In genomic region chr4:149979819-149980308, GRCm38 (mm10) we compare ENCODE assay signal across 8 mouse cellular contexts. TPM values are rescaled to one million over a fixed set of nuclear protein-coding genes. Genes with fewer than 3 reads are reported as not detected.
DNase-seq lines count a peak whose midpoint lies in the region; ATAC-seq and TF ChIP-seq lines count a peak whose summit lies in the region.

No protein-coding gene starts in this region.

- 3% methylated on average over 12 of the region's 12 CpGs for WGBS in embryonic facial prominence, embryonic 13.5 days
- WGBS in limb, embryonic 14.5 days = 6% methylated on average over 12 of the region's 12 CpGs
- 3% methylated on average over 12 of the region's 12 CpGs for WGBS in midbrain, postnatal 0 days

- H3K27me3 ChIP-seq in embryonic facial prominence, embryonic 13.5 days = no peaks in the 10 kb centered on the region
- no peaks in the 10 kb centered on the region for H3K27me3 ChIP-seq in limb, embryonic 14.5 days (ENCODE audit: control insufficient read depth, insufficient read depth, low read length)
- H3K27me3 ChIP-seq in midbrain, postnatal 0 days (ENCODE audit: insufficient read depth, low read length) = no peaks in the 10 kb centered on the region

- ATAC-seq in embryonic facial prominence, embryonic 13.5 days (ENCODE audit: insufficient number of reproducible peaks, insufficient read depth, low FRiP score, low TSS enrichment, low read depth) = 0 out of 2 replicates have a peak, but pooled peaks have one; percentile 15
- ATAC-seq in limb, embryonic 14.5 days (ENCODE audit: low FRiP score, low read depth) = peak; percentile 62
- no peak for ATAC-seq in midbrain, postnatal 0 days (ENCODE audit: low FRiP score)

- H3K27ac ChIP-seq in embryonic facial prominence, embryonic 13.5 days = peak overlapping the region; percentile 69; the same call in 1 of the 2 replicates
- no peak overlapping the region for H3K27ac ChIP-seq in limb, embryonic 14.5 days (replicated peaks; ENCODE audit: low read depth, low read length)
- no peak overlapping the region for H3K27ac ChIP-seq in midbrain, postnatal 0 days (ENCODE audit: low read depth, low read length)

- TF ChIP-seq CTCF in midbrain, postnatal 0 days (IDR thresholded peaks at IDR 0.05) = peak; percentile 93

- peaks cover 22% of the 10 kb centered on the region for H3K36me3 ChIP-seq in embryonic facial prominence, embryonic 13.5 days
- peaks cover 26% of the 10 kb centered on the region for H3K36me3 ChIP-seq in limb, embryonic 14.5 days (ENCODE audit: control insufficient read depth, insufficient read depth, low read length)
- peaks cover 9% of the 10 kb centered on the region for H3K36me3 ChIP-seq in midbrain, postnatal 0 days (ENCODE audit: insufficient read depth, low read length)

- peaks cover 39% of the 10 kb centered on the region for H3K4me1 ChIP-seq in embryonic facial prominence, embryonic 13.5 days
- H3K4me1 ChIP-seq in limb, embryonic 14.5 days (ENCODE audit: control insufficient read depth, insufficient read depth, low read length) = peaks cover 13% of the 10 kb centered on the region
- 0 out of 2 replicates have a peak, but pooled peaks cover 6% of the 10 kb centered on the region for H3K4me1 ChIP-seq in midbrain, postnatal 0 days (ENCODE audit: insufficient read depth, low read length)

- DNase-seq in A20 (ENCODE audit: low read depth, low spot score) = peak; percentile 75
- peak; percentile 67 to 70 for DNase-seq in adrenal gland, postnatal 4 days (ENCODE audit: low spot score in 2 of 2)
- peak; percentile 61 to 80 for DNase-seq in heart, adult 9 months (ENCODE audit: low spot score in 2 of 2)
- peak; percentile 91 for DNase-seq in kidney, adult 9 months
- DNase-seq in limb, embryonic 14.5 days (ENCODE audit: low spot score) = peak; percentile 84
- peak; percentile 87 for DNase-seq in midbrain, postnatal 0 days (ENCODE audit: low spot score)
- peak; percentile 52 to 64 for DNase-seq in spleen, postnatal 36 days (ENCODE audit: low spot score in 2 of 2)

- no peaks in the 10 kb centered on the region for H3K9me3 ChIP-seq in embryonic facial prominence, embryonic 13.5 days
- H3K9me3 ChIP-seq in limb, embryonic 14.5 days (ENCODE audit: control insufficient read depth, low read length) = no peaks in the 10 kb centered on the region
- no peaks in the 10 kb centered on the region for H3K9me3 ChIP-seq in midbrain, postnatal 0 days (ENCODE audit: low read length)

- peak overlapping the region; percentile 56 for H3K4me2 ChIP-seq in embryonic facial prominence, embryonic 13.5 days
- H3K4me2 ChIP-seq in limb, embryonic 14.5 days (replicated peaks; ENCODE audit: low read depth, low read length, severe bottlenecking) = peak overlapping the region; percentile 33
- peak overlapping the region; percentile 36; the same call in 1 of the 2 replicates for H3K4me2 ChIP-seq in midbrain, postnatal 0 days (ENCODE audit: low read depth, low read length, poor library complexity, severe bottlenecking)

- peak overlapping the region; percentile 55; the same call in 1 of the 2 replicates for H3K9ac ChIP-seq in embryonic facial prominence, embryonic 13.5 days
- H3K9ac ChIP-seq in limb, embryonic 14.5 days (ENCODE audit: low read depth, low read length, severe bottlenecking) = no peak overlapping the region
- 0 out of 2 replicates have a peak overlapping the region, but pooled peaks have one; percentile 19 for H3K9ac ChIP-seq in midbrain, postnatal 0 days (replicated peaks; ENCODE audit: low read length, poor library complexity, severe bottlenecking)

- TF ChIP-seq POLR2A in limb, embryonic 14.5 days (IDR thresholded peaks at IDR 0.05; ENCODE audit: borderline replicate concordance, extremely low read depth, insufficient read depth, insufficient read length) = no peak

- H3K4me3 ChIP-seq in embryonic facial prominence, embryonic 13.5 days = peak overlapping the region; percentile 19
- no peak overlapping the region for H3K4me3 ChIP-seq in limb, embryonic 14.5 days (replicated peaks; ENCODE audit: low read length)
- H3K4me3 ChIP-seq in midbrain, postnatal 0 days (ENCODE audit: low read depth, low read length) = no peak overlapping the region

RNA-seq across cellular contexts. Expression of gene Spsb1, which starts 25.0 kb away (rescaled TPM):
- 10 to 100 TPM; 36.9 to 42.0 TPM for total RNA-seq in adrenal gland, postnatal 4 days (2021)
- polyA plus RNA-seq in embryonic facial prominence, embryonic 13.5 days (2015; fragmentation: Nextera tagmentation; extraction: Ambion mirVana) = 12.2 and 13.5 TPM in 2 replicates
- 19.4 and 21.9 TPM in 2 replicates for polyA plus RNA-seq in limb, embryonic 14.5 days (2012; rRNA removed)
- polyA plus RNA-seq in limb, embryonic 14.5 days (2014; fragmentation: Nextera tagmentation; extraction: Ambion mirVana) = 18.0 and 18.8 TPM in 2 replicates
- total RNA-seq in midbrain, postnatal 0 days (2014; rRNA removed) = 6.2 and 13.6 TPM in 2 replicates
- 4.4 and 4.7 TPM in 2 replicates for polyA plus RNA-seq in midbrain, postnatal 0 days (2015; fragmentation: Nextera tagmentation; extraction: Ambion mirVana)

RNA-seq across cellular contexts. Expression of gene H6pd, which starts 29.0 kb away (rescaled TPM):
- 100 to 1,000 TPM; 108 to 120 TPM for total RNA-seq in adrenal gland, postnatal 4 days (2021)
- 7.0 and 8.0 TPM in 2 replicates for polyA plus RNA-seq in embryonic facial prominence, embryonic 13.5 days (2015; fragmentation: Nextera tagmentation; extraction: Ambion mirVana)
- polyA plus RNA-seq in limb, embryonic 14.5 days (2012; rRNA removed) = 22.6 and 30.1 TPM in 2 replicates
- 13.3 and 15.7 TPM in 2 replicates for polyA plus RNA-seq in limb, embryonic 14.5 days (2014; fragmentation: Nextera tagmentation; extraction: Ambion mirVana)
- total RNA-seq in midbrain, postnatal 0 days (2014; rRNA removed) = 12.6 and 13.6 TPM in 2 replicates
- polyA plus RNA-seq in midbrain, postnatal 0 days (2015; fragmentation: Nextera tagmentation; extraction: Ambion mirVana) = 3.2 and 3.7 TPM in 2 replicates
